Mouse (Mus musculus): ENCODE data around the gene Trp53.

GRCm38 (mm10) chr11:69545957-69546356, 34.2 kb upstream of the Trp53 start:
- TF ChIP-seq CTCF (IDR thresholded peaks at IDR 0.05; ENCODE audit: borderline replicate concordance, extremely low read depth, insufficient read depth, insufficient read length) (no peak), POLR2A (IDR thresholded peaks at IDR 0.05; ENCODE audit: borderline replicate concordance, extremely low read depth, insufficient read depth, insufficient read length, poor library complexity, severe bottlenecking) (no peak)

All from brain, embryonic 14.5 days (tissue).